Mouse (Mus musculus) intestine, embryonic 14.5 days (tissue): Measurements from ENCODE around the gene Abca12. TPM values are rescaled to one million over a fixed set of nuclear protein-coding genes. Genes with fewer than 3 reads are reported as not detected.

Source experiments
- ATAC-seq: fragments of 200-750 bp; cut with Nextera tagmentation; replicated peaks from 2 replicates; pipeline ENCODE4 v1.8.0; 2017; ENCODE audit warnings: low read depth, moderate number of reproducible peaks, moderate TSS enrichment, moderate library complexity; ENCODE audit not compliant: low FRiP score, low TSS enrichment
- DNase-seq: peaks from one replicate; pipeline ENCODE4 v3.0.0-alpha.2; 2018; ENCODE audit warnings: low spot score
- H3K27ac ChIP-seq: fragments of 300-500 bp; sonication (generic); 2 replicates; pipeline ENCODE4 v1.5.1; 2014; ENCODE audit warnings: low read depth, mild to moderate bottlenecking, control low read depth
- H3K27me3 ChIP-seq: fragments of 300-500 bp; sonication (generic); replicated peaks from 2 replicates; pipeline ENCODE4 v1.6.1; 2014; ENCODE audit warnings: low read length, control low read depth; ENCODE audit not compliant: control insufficient read depth, insufficient read depth
- H3K36me3 ChIP-seq: fragments of 300-500 bp; sonication (generic); 2 replicates; pipeline ENCODE4 v1.6.1; 2014; ENCODE audit warnings: low read length, control low read depth; ENCODE audit not compliant: control insufficient read depth, insufficient read depth
- H3K4me1 ChIP-seq: fragments of 300-500 bp; sonication (generic); replicated peaks from 2 replicates; pipeline ENCODE4 v1.6.1; 2014; ENCODE audit warnings: low read length, control low read depth, mixed read lengths; ENCODE audit not compliant: control insufficient read depth, insufficient read depth
- H3K4me2 ChIP-seq: fragments of 300-500 bp; sonication (generic); 2 replicates; pipeline ENCODE4 v1.6.1; 2014; ENCODE audit warnings: low read length
- H3K4me3 ChIP-seq: fragments of 300-500 bp; sonication (generic); 2 replicates; pipeline ENCODE4 v1.5.1; 2014; ENCODE audit warnings: low read depth, low read length, control low read depth, mixed read lengths
- H3K9ac ChIP-seq: fragments of 300-500 bp; sonication (generic); 2 replicates; pipeline ENCODE4 v1.6.1; 2014; ENCODE audit warnings: mild to moderate bottlenecking, low read length
- H3K9me3 ChIP-seq: fragments of 300-500 bp; sonication (generic); 2 replicates; pipeline ENCODE4 v1.6.1; 2016; ENCODE audit warnings: low read length, control low read depth; ENCODE audit not compliant: control insufficient read depth
- WGBS: fragments of 180-500 bp; shearing (Covaris S2); extraction: QIAGEN DNeasy Blood & Tissue Kit; methylation state at CpG from one replicate; pipeline ENCODE4 v1.1.7; 2014; 5-methylcytosine and 5-hydroxymethylcytosine counted together
- polyA plus RNA-seq: library from polyadenylated mRNA; unstranded; fragments of >200 nt; fragmentation: Nextera tagmentation; extraction: Ambion mirVana; gene quantifications from 2 replicates; pipeline ENCODE4 v1.2.1, GENCODE M21; 2014

Abca12 gene
- polyA plus RNA-seq, 1 experiment from 2014 or later: 0.01 TPM

DNA sequence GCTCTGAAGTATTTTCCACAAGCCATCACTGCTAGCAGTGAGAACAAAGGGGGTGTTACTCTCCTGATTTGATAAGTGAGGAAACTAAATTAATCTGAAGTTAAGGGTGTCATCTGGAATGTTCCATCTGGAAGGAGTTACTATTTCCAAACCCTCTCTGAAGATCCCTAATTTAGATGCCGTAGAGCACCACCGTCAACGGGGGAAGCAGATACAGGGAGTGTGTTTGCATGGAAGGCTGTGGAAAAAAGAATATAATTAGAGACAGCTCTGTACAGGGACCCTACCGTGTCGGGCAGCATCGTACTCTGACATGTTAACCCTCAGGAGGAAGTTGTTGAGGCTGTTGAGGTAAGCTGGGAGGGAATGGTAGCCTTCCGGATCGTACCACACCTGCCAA is 142.6 kb downstream of the Abca12 start:
- no peak overlapping the region for H3K27ac ChIP-seq
- H3K36me3 ChIP-seq: no peaks in the 10 kb centered on the region
- DNase-seq (no peak), ATAC-seq (no peak)
- no peak overlapping the region for H3K4me2 ChIP-seq
- 78% methylated on average over 8 of the region's 8 CpGs for WGBS
- no peak overlapping the region for H3K9ac ChIP-seq
- no peak overlapping the region for H3K4me3 ChIP-seq
- H3K9me3 ChIP-seq: no peaks in the 10 kb centered on the region
- no peaks in the 10 kb centered on the region for H3K27me3 ChIP-seq
- H3K4me1 ChIP-seq: no peaks in the 10 kb centered on the region

DNA sequence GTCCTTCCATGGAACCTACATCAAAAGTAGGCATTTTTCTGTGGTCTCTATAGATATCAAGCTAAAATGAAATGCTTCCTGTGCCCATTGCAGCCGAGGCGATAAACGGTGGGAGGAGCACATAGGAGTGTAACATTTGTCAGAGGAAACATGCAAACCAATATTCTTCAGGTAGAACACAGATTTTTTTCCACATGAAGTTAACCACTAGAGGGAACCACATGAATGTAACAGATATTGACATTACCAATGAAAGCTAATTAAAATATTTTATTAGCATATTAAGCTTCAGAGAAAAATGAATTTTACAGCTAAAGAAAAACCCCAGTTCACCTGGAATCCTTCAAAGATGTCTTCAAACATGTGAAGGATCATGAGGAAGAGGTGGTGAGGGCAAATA is 144.6 kb downstream of the Abca12 start:
- 92% methylated on average over 3 of the region's 3 CpGs for WGBS
- ATAC-seq: no peak
- Histone ChIP-seq H3K27me3 (no peaks in the 10 kb centered on the region), H3K27ac (no peak overlapping the region), H3K9me3 (no peaks in the 10 kb centered on the region), H3K4me1 (no peaks in the 10 kb centered on the region), H3K4me3 (no peak overlapping the region), H3K4me2 (no peak overlapping the region), H3K36me3 (no peaks in the 10 kb centered on the region), H3K9ac (no peak overlapping the region)
- no peak for DNase-seq

DNA sequence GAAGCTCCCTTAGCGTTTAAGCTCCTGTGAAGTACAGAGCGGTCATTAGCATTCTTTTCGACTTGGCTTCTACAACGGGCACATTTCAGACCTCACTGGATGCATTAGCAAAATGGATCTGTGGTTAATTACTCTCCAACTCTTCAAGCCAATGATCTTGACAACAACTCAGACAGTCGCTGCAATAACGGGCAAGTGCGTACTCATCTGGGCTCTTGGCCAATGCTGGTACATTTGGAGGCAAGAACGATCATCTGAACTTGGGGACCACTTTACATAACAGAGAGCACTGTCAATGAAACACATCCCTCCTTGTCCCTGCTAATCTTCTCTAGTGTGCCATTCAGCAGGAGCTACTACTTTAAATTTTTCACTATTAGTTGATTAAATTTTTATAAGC is 148.1 kb downstream of the Abca12 start:
- no peak overlapping the region for H3K4me2 ChIP-seq
- H3K4me1 ChIP-seq: no peaks in the 10 kb centered on the region
- no peaks in the 10 kb centered on the region for H3K27me3 ChIP-seq
- DNase-seq (no peak), ATAC-seq (no peak)
- no peak overlapping the region for H3K27ac ChIP-seq
- H3K9me3 ChIP-seq: no peaks in the 10 kb centered on the region
- no peak overlapping the region for H3K9ac ChIP-seq
- no peak overlapping the region for H3K4me3 ChIP-seq
- 91% methylated on average over 8 of the region's 8 CpGs for WGBS
- no peaks in the 10 kb centered on the region for H3K36me3 ChIP-seq

DNA sequence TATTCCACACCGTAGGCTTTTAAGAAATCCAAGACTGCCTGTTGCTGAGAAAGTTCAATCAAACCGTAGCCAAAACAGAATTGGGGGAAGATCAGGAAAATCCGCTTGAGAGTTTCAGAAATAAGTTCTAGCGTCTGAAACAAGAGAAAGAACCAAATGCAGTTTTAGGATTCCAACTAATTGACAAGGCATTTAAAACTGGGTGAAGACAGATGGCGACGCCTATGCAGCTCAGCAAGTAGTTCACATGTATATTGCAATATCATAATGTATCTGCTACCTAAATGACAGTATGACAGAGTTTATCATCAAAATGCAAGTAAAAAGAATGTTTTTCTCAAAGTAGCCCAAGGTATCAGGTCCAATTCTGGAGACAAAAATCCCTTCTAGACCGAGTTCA is 151.2 kb downstream of the Abca12 start:
- WGBS: 93% methylated on average over 7 of the region's 7 CpGs
- DNase-seq: no peak
- Histone ChIP-seq H3K4me1 (no peaks in the 10 kb centered on the region), H3K4me3 (no peak overlapping the region), H3K27me3 (no peaks in the 10 kb centered on the region), H3K27ac (no peak overlapping the region), H3K36me3 (no peaks in the 10 kb centered on the region), H3K4me2 (no peak overlapping the region), H3K9ac (no peak overlapping the region), H3K9me3 (no peaks in the 10 kb centered on the region)
- ATAC-seq: no peak

DNA sequence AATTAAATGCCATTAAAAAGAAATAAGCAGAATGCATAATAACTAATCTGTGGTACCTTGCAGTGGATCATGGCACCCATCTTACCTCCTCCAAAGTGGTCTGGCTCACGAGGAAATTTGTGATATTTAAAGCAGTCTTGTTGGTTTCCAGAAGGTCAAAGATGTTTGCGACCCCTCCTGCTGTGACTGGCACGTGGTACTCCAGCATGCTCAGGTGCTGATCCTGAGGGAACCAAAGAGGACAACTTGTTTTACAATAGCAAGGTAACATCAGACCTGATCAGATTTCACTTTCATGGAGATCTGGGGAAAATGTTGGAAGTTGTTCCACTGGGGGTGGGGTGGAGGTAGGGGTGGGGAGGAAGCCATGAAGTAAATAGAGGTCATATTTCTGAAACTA is 170.1 kb downstream of the Abca12 start:
- DNase-seq (no peak), ATAC-seq (no peak)
- no peaks in the 10 kb centered on the region for H3K9me3 ChIP-seq
- H3K27ac ChIP-seq: no peak overlapping the region
- no peak overlapping the region for H3K9ac ChIP-seq
- WGBS: 57% methylated on average over 3 of the region's 3 CpGs
- no peak overlapping the region for H3K4me2 ChIP-seq
- no peaks in the 10 kb centered on the region for H3K27me3 ChIP-seq
- H3K36me3 ChIP-seq: no peaks in the 10 kb centered on the region
- no peak overlapping the region for H3K4me3 ChIP-seq
- no peaks in the 10 kb centered on the region for H3K4me1 ChIP-seq

DNA sequence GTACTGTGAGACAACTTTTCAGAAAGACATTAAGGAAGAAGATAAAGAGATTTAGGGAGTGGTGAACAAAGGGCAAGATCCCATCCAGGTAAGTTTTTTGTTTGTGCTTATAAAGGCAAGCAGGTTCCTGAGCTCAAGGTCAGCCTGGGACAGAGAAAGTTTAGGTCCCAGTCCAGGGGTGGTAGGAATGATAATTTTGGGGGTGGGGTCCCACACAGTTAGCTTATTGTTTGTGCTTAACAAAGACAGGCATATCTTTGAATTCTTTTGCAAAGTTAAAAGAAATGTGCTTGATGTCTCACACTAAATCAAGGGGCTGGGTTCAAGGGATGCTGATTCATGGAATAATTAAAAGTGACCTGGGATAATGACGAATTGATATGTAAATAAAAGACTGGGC is 173.3 kb downstream of the Abca12 start:
- DNase-seq: no peak
- no peak for ATAC-seq
- no peaks in the 10 kb centered on the region for H3K9me3 ChIP-seq
- H3K27me3 ChIP-seq: no peaks in the 10 kb centered on the region
- no peak overlapping the region for H3K27ac ChIP-seq
- 81% methylated on average over 1 of the region's 1 CpGs for WGBS
- no peaks in the 10 kb centered on the region for H3K4me1 ChIP-seq
- H3K4me2 ChIP-seq: no peak overlapping the region
- H3K4me3 ChIP-seq: no peak overlapping the region
- no peak overlapping the region for H3K9ac ChIP-seq
- H3K36me3 ChIP-seq: no peaks in the 10 kb centered on the region

DNA sequence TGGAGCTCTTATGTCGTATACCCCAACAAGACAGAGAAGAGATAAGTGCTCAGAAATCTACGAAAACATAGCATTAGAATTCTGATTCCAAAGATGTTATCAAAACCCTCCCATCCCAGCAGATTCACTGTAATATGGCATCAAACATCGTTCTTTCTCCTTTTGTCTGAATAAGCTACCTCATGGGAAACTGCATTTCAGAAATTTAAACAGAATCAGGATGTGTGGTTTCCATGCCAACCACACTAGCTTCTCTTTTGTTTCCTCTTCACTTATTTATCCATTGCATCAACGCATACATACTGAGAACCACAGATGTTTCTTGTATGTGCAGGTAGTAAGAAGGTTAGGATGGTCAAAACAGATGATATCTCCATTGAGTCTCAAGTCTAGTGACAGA is 175.1 kb downstream of the Abca12 start:
- Histone ChIP-seq H3K36me3 (no peaks in the 10 kb centered on the region), H3K4me3 (no peak overlapping the region), H3K4me1 (no peaks in the 10 kb centered on the region), H3K9ac (no peak overlapping the region), H3K4me2 (no peak overlapping the region), H3K27me3 (no peaks in the 10 kb centered on the region), H3K9me3 (no peaks in the 10 kb centered on the region), H3K27ac (no peak overlapping the region)
- ATAC-seq (no peak), DNase-seq (no peak)
- 83% methylated on average over 4 of the region's 4 CpGs for WGBS

DNA sequence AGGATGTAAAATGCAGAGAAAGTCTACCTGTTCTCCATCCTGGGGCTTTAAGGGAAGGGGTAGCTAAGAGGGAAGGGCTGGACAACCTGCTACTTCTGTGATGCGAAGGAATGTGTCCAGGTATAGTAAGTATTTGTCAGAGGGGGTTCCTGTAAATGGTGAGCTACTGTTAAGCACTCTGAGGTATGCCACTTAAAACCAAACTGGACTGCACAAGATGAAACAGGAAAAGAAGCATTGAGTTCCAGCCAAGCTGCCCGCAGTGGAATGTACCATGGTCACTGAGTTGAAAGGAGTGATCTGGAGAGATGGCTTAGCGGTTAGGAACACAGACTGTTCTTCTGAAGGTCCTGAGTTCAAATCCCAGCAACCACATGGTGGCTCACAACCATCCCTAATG is 179.4 kb downstream of the Abca12 start:
- no peak overlapping the region for H3K4me2 ChIP-seq
- 92% methylated on average over 3 of the region's 3 CpGs for WGBS
- DNase-seq: no peak

DNA sequence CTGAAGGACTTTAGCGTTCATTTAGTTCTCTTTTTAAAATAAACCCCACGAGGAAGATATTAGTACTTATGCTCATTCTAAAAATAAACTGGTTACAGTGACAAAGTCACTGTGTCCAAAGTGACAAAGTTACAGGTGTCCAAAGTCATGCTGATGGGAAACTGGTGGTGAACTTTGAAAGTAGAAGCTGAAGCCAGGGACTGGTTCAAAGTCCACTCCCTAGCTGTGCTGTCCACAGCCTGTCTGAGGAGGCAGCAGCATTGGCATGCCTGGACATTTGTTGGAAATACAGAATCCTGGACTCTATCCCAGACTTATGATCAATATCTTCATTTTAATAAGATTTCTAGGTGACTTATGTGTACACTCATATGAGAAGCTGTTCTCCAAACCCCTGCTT is 183.5 kb downstream of the Abca12 start:
- no peak overlapping the region for H3K9ac ChIP-seq
- 82% methylated on average over 2 of the region's 2 CpGs for WGBS
- H3K4me1 ChIP-seq: no peaks in the 10 kb centered on the region
- no peak overlapping the region for H3K4me2 ChIP-seq
- no peak for DNase-seq
- H3K4me3 ChIP-seq: no peak overlapping the region
- no peaks in the 10 kb centered on the region for H3K9me3 ChIP-seq
- no peak for ATAC-seq
- no peak overlapping the region for H3K27ac ChIP-seq
- H3K27me3 ChIP-seq: no peaks in the 10 kb centered on the region
- H3K36me3 ChIP-seq: no peaks in the 10 kb centered on the region

More for the DNA sequence above, 179.4 kb downstream of the Abca12 start:
- Histone ChIP-seq H3K36me3 (no peaks in the 10 kb centered on the region), H3K27ac (no peak overlapping the region), H3K27me3 (no peaks in the 10 kb centered on the region), H3K9ac (no peak overlapping the region), H3K4me1 (no peaks in the 10 kb centered on the region), H3K4me3 (no peak overlapping the region), H3K9me3 (no peaks in the 10 kb centered on the region)
- ATAC-seq: no peak
